Mouse (Mus musculus): ENCODE results near the gene Foxq1.

DNA sequence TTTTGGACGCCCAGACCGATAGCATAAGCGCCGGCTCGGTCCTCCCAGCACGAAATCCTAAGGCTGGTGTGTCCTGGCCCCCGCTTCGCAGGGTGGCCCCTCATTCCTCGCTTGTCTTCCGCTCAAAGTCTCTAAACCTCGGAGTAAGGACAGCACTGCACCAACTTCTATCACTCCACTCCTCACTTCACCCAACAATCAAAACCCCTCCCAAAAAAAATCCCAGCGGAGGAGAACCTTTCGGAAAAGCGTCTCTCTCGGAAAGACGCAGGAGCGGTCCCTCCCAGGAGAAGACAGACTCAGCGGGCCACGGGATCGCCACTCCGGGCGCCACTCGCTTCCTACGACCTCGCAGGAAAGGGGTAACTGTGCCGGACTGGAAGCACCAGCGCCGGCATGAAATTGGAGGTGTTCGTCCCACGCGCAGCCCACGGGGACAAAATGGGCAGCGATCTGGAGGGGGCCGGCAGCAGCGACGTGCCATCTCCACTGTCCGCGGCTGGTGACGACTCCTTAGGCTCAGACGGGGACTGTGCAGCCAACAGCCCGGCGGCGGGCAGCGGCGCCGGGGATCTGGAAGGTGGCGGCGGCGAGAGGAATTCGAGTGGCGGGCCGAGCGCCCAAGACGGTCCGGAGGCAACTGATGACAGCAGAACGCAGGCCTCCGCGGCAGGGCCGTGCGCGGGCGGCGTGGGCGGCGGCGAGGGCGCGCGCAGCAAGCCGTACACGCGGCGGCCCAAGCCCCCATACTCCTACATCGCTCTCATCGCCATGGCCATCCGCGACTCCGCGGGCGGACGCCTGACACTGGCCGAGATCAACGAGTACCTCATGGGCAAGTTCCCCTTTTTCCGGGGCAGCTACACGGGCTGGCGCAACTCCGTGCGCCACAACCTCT is 2.8 kb downstream of the Foxq1 start, which contains the start of gene A530084C06Rik:
- no peak for TF ChIP-seq CHD2 (IDR thresholded peaks at IDR 0.05; ENCODE audit: low read depth, low read length)
- no peak for TF ChIP-seq HCFC1 (IDR thresholded peaks at IDR 0.05; ENCODE audit: borderline replicate concordance, insufficient read depth, low read length)
- TF ChIP-seq MAFK (IDR thresholded peaks at IDR 0.05; ENCODE audit: insufficient read depth, low read depth, low read length), result no peak
- no peak for TF ChIP-seq ZNF384 (IDR thresholded peaks at IDR 0.05; ENCODE audit: low read depth, low read length)

All from ES-E14 (cell line).